Mouse (Mus musculus): ENCODE data around the gene Rap2b.

DNA sequence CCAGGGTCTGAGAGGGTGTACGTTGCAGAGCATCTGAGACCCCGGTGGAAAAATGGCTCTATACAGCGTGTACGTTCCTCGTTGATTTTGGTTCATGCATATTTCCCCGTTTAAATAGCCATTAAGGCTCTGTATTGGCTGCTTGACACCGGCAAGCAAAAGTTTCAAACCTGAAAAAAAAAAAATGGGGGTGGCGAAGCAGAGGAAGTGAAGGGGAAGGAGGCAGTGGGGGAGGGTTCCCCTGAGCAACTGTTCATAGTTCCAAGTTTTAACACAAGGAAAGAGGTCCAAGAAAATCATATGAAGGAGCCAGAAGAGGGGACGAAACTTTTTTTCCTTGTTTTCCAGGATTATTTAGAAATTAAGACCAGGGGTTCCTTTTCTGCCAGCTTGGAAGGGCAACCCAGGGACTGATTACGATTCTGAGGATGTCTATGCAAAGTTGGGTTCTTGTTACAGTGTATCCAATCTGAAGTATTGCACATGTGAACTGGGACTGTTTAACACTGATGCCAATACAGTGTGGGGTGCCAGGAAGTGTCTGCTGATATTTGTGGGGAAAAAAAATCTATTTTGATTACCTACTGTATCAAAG is 4.4 kb downstream of the Rap2b start, which contains the start of gene B430305J03Rik:
- TF ChIP-seq CTCF (IDR thresholded peaks at IDR 0.05; ENCODE audit: low read depth, low read length) (no peak), POLR2A (IDR thresholded peaks at IDR 0.05; ENCODE audit: extremely low read depth, insufficient read depth, low read length) (no peak)

Measured in liver, adult 2 months (tissue).